Mouse (Mus musculus) ES-E14 (cell line): ENCODE results near the gene Slc11a1. TPM values are rescaled to one million over a fixed set of nuclear protein-coding genes. Genes with fewer than 3 reads are reported as not detected.
"Not testable (repeated sequence)": the region's sequence is repeated elsewhere in the genome, so short reads cannot be mapped to it uniquely, and the experiment has no call there.

Source experiments
- DNase-seq: peaks from one replicate; pipeline ENCODE4 v3.0.0-alpha.2; 2013; ENCODE audit warnings: low read depth, low spot score
- H3K27ac ChIP-seq: 2 replicates; pipeline ENCODE4 v1.5.1; 2012; ENCODE audit warnings: low read depth, mild to moderate bottlenecking, low read length, moderate library complexity, mixed read lengths; ENCODE audit not compliant: poor library complexity, insufficient read depth, severe bottlenecking
- H3K36me3 ChIP-seq: 2 replicates; pipeline ENCODE4 v1.6.1; 2012; ENCODE audit warnings: mild to moderate bottlenecking, low read length, moderate library complexity, mixed read lengths; ENCODE audit not compliant: control insufficient read depth, poor library complexity, insufficient read depth, severe bottlenecking
- H3K4me1 ChIP-seq, 2 experiments: fragments of 150-350 bp in 1 of 2; sonication (generic) in 1 of 2; 2 replicates each; pipeline ENCODE4 v1.6.1; 2012; ENCODE audit warnings: low read length in 2 of 2, mild to moderate bottlenecking in 1 of 2, mixed read lengths in 1 of 2; ENCODE audit not compliant: control insufficient read depth in 2 of 2, insufficient read depth in 2 of 2, poor library complexity in 1 of 2
- H3K4me3 ChIP-seq, 2 experiments: fragments of 150-350 bp in 1 of 2; sonication (generic) in 1 of 2; 2 replicates each; pipeline ENCODE4 v1.5.1; 2012; ENCODE audit warnings: low read length in 2 of 2, low read depth in 1 of 2, mild to moderate bottlenecking in 1 of 2, mixed read lengths in 1 of 2; ENCODE audit not compliant: insufficient read depth in 1 of 2, poor library complexity in 1 of 2, severe bottlenecking in 1 of 2
- H3K9ac ChIP-seq: 2 replicates; pipeline ENCODE4 v1.6.1; 2012; ENCODE audit warnings: low read depth, mild to moderate bottlenecking, low read length, mixed read lengths; ENCODE audit not compliant: poor library complexity, insufficient read depth, severe bottlenecking
- H3K9me3 ChIP-seq: fragments of 150-350 bp; sonication (generic); 2 replicates; pipeline ENCODE4 v1.6.1; 2012; ENCODE audit warnings: low read depth, mild to moderate bottlenecking, low read length; ENCODE audit not compliant: control insufficient read depth, insufficient read depth
- CHD2 ChIP-seq: IDR thresholded peaks from 2 replicates; pipeline ENCODE4 v1.6.1; 2014; ENCODE audit warnings: mild to moderate bottlenecking, low read depth, low read length, inconsistent platforms
- HCFC1 ChIP-seq: IDR thresholded peaks from 2 replicates; pipeline ENCODE4 v1.6.1; 2012; ENCODE audit warnings: low read length, inconsistent platforms, borderline replicate concordance; ENCODE audit not compliant: insufficient read depth
- MAFK ChIP-seq: IDR thresholded peaks from 2 replicates; pipeline ENCODE4 v1.6.1; 2014; ENCODE audit warnings: mild to moderate bottlenecking, low read depth, low read length, inconsistent platforms; ENCODE audit not compliant: insufficient read depth
- ZC3H11A ChIP-seq: IDR thresholded peaks from 2 replicates; pipeline ENCODE4 v1.6.1; 2012; ENCODE audit warnings: low read depth, mild to moderate bottlenecking, inconsistent platforms, low read length, borderline replicate concordance
- ZNF384 ChIP-seq: IDR thresholded peaks from 2 replicates; pipeline ENCODE4 v1.6.1; 2012; ENCODE audit warnings: low read depth, low read length, inconsistent platforms
- in situ Hi-C, 2 experiments: fragments of 600-800 bp; cut with MboI; formaldehyde crosslinking; loops; one replicate each; pipeline ENCODE4 v1.15.1; 2025; ENCODE audit warnings: low sequenced_read_pairs in 2 of 2, inconsistent platforms in 1 of 2; ENCODE audit not compliant: unreplicated experiment in 2 of 2
- total RNA-seq: library from RNA; depleted of rRNA; stranded (reverse); fragments of 300-350 nt; gene quantifications from 2 replicates; pipeline ENCODE4 v1.2.3, GENCODE M21; 2012

Slc11a1 gene
- total RNA-seq, 1 experiment = 19.9 TPM

- Histone ChIP-seq H3K9ac (no peak overlapping the region), H3K4me1 (peaks cover 0 to 14% of the 10 kb centered on the region in 2 experiments; a peak in 2 of 4 replicates), H3K4me3 (no peak overlapping the region), H3K27ac (no peak overlapping the region), H3K36me3 (peaks cover 14% of the 10 kb centered on the region; the same call in 1 of the 2 replicates), H3K9me3 (no peaks in the 10 kb centered on the region)
- in situ Hi-C loops = no loop called here
- no peak for DNase-seq
- no peak for TF ChIP-seq MAFK
- TF ChIP-seq ZC3H11A = no peak
- TF ChIP-seq ZNF384 = no peak
- TF ChIP-seq HCFC1 = no peak
- TF ChIP-seq CHD2 = no peak
These were observed 20.3 kb downstream of the Slc11a1 start for GRCm38 (mm10) chr1:74395290-74395689.

GRCm38 (mm10) chr1:74396456-74397222, 21.6 kb downstream of the Slc11a1 start:
- H3K4me3 ChIP-seq = peak overlapping the region in 1 of 2 experiments; percentile 45; a peak in 2 of 4 replicates
- peaks cover 14% of the 10 kb centered on the region; the same call in 1 of the 2 replicates for H3K36me3 ChIP-seq
- peaks cover 0 to 17% of the 10 kb centered on the region in 2 experiments; a peak in 1 of 4 replicates for H3K4me1 ChIP-seq
- in situ Hi-C loops, DNase-seq, H3K9me3 ChIP-seq: not testable (repeated sequence)
- H3K27ac ChIP-seq = peak overlapping the region; percentile 79
- H3K9ac ChIP-seq = peak overlapping the region; percentile 54

- in situ Hi-C loops = no loop called here
- H3K4me1 ChIP-seq = peaks cover 0 to 17% of the 10 kb centered on the region in 2 experiments; a peak in 1 of 4 replicates
- DNase-seq = peak; percentile 86
- no peak for TF ChIP-seq ZNF384
- TF ChIP-seq HCFC1 = 0 out of 2 replicates have a peak, but pooled peaks have one; percentile 50
- H3K27ac ChIP-seq = peak overlapping the region; percentile 79
- no peaks in the 10 kb centered on the region for H3K9me3 ChIP-seq
- H3K4me3 ChIP-seq = peak overlapping the region; percentile 45 to 61
- peak overlapping the region; percentile 71 for H3K9ac ChIP-seq
- H3K36me3 ChIP-seq = peaks cover 14% of the 10 kb centered on the region; the same call in 1 of the 2 replicates
These were observed 22.4 kb downstream of the Slc11a1 start for GRCm38 (mm10) chr1:74397268-74397918.

- H3K4me3 ChIP-seq = peak overlapping the region; percentile 45 to 61
- in situ Hi-C loops = no loop called here
- H3K9ac ChIP-seq = peak overlapping the region; percentile 71
- H3K27ac ChIP-seq = peak overlapping the region; percentile 56
- peak; percentile 63 for DNase-seq
- peaks cover 14% of the 10 kb centered on the region; the same call in 1 of the 2 replicates for H3K36me3 ChIP-seq
- peaks cover 0 to 13% of the 10 kb centered on the region in 2 experiments; a peak in 1 of 4 replicates for H3K4me1 ChIP-seq
- no peaks in the 10 kb centered on the region for H3K9me3 ChIP-seq
- TF ChIP-seq ZC3H11A = 0 out of 2 replicates have a peak, but pooled peaks have one; percentile 13
- TF ChIP-seq MAFK = no peak
These were observed 23.0 kb downstream of the Slc11a1 start for GRCm38 (mm10) chr1:74397919-74398451.
